Mouse (Mus musculus) gastrocnemius, postnatal 25 days (tissue): ENCODE measurements around the gene Jag1. TPM values are rescaled to one million over a fixed set of nuclear protein-coding genes. Genes with fewer than 3 reads are reported as not detected.

Source experiments
- DNase-seq: peaks from one replicate; pipeline ENCODE4 v3.0.0; 2022
- total RNA-seq, 2 experiments: library from RNA; stranded (reverse); gene quantifications; 1 replicate in 1 of 2; 2 replicates in 1 of 2; pipeline ENCODE4 v1.2.3; 2021

Gene Jag1
- total RNA-seq, 2 experiments from 2014 or later: 5.6 to 7.1 TPM

- DNase-seq: no peak
Observed at GRCm38 (mm10) chr2:137063829-137064228, 52.6 kb downstream of the Jag1 start.

GRCm38 (mm10) chr2:137049906-137050305 is 66.5 kb downstream of the Jag1 start:
- DNase-seq: no peak

GRCm38 (mm10) chr2:137049367-137049766 is 67.1 kb downstream of the Jag1 start:
- no peak for DNase-seq

GRCm38 (mm10) chr2:137044122-137044521 is 72.3 kb downstream of the Jag1 start:
- no peak for DNase-seq

Other genes with a start within 250 kb of the Jag1 start
- gene AL731706.2, start 231.0 kb downstream of the Jag1 start, total RNA-seq: 10 to 100 TPM; 24.6 to 27.4 TPM
- gene Slx4ip, start 225.4 kb downstream of the Jag1 start, total RNA-seq: 1 to 10 TPM; 2.5 to 3.0 TPM
- gene AL731706.1, start 225.3 kb downstream of the Jag1 start, total RNA-seq: 10 to 100 TPM; 17.8 to 24.1 TPM
- gene Mkks, start 225.3 kb downstream of the Jag1 start, total RNA-seq: 10 to 100 TPM; 21.6 to 28.7 TPM